Mouse (Mus musculus): Measurements from ENCODE around the gene Nrd1. TPM values are rescaled to one million over a fixed set of nuclear protein-coding genes. Genes with fewer than 3 reads are reported as not detected.

The Nrd1 gene
- total and polyA plus RNA-seq, 2 experiments from 2014 or later = 35.0 to 63.5 TPM

DNA sequence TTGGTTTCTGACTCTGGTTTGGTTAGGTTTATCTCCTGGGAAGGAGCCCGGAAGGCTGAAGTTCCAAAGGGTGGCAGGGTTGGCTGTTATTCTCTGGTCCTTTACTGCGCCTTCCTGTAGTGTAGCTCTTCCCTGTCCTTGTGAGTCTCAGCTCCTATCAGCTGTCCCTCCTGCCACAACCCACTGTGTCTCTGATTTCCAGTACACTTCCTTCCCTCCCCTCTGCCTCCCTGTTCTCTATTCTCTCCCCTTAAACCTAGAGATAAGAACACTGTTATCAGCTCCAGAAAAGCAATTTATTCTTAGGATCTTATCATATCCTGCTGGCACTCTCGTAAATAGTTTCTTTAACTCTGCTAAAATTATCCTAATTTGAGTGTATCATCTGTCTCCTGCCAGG is 30.9 kb upstream of the Nrd1 start:
- H3K4me3 ChIP-seq (ENCODE audit: low read depth, low read length) = no peak overlapping the region
- H3K27me3 ChIP-seq (ENCODE audit: control insufficient read depth, insufficient read depth, low read length) = no peaks in the 10 kb centered on the region
- no peak for DNase-seq (ENCODE audit: low spot score)
- ATAC-seq (ENCODE audit: insufficient read depth, low read depth) = no peak
- 14% methylated on average over 3 of the region's 3 CpGs for WGBS
- H3K36me3 ChIP-seq (replicated peaks; ENCODE audit: control insufficient read depth, insufficient read depth, low read length) = no peaks in the 10 kb centered on the region
- H3K4me2 ChIP-seq (ENCODE audit: low read depth, low read length) = no peak overlapping the region
- H3K4me1 ChIP-seq (ENCODE audit: control insufficient read depth, insufficient read depth) = peaks cover 5% of the 10 kb centered on the region; the same call in 1 of the 2 replicates
- no peak overlapping the region for H3K9ac ChIP-seq (replicated peaks; ENCODE audit: low read depth, low read length)
- no peak overlapping the region for H3K27ac ChIP-seq (ENCODE audit: low read depth)
- TF ChIP-seq CTCF (IDR thresholded peaks at IDR 0.05; ENCODE audit: low read depth) (no peak), EP300 (IDR thresholded peaks at IDR 0.05; ENCODE audit: low read depth) (no peak)
- no peaks in the 10 kb centered on the region for H3K9me3 ChIP-seq (replicated peaks; ENCODE audit: control insufficient read depth, low read length)

DNA sequence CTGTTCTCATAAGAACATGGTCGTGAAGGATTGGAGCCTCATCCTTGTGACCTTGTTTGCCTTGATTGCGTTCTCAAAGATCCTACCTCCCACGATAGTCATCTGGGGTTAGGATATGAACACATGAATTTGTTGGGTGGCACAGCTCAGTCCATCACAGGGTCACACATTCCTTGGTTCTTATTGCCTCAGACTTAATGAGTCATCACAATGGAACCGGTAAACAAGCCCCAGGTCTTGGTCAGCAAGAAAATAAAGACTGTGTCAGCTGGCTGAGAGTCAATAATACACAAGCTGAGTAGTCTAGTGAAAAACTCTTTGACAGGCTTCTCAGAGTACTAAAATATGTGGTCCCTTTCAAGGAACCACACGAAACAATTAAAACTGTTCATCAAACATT is 29.4 kb upstream of the Nrd1 start:
- no peak for ATAC-seq (ENCODE audit: insufficient read depth, low read depth)
- H3K27me3 ChIP-seq (ENCODE audit: control insufficient read depth, insufficient read depth, low read length) = no peaks in the 10 kb centered on the region
- peaks cover 5% of the 10 kb centered on the region; the same call in 1 of the 2 replicates for H3K4me1 ChIP-seq (ENCODE audit: control insufficient read depth, insufficient read depth)
- no peak for DNase-seq (ENCODE audit: low spot score)
- no peak overlapping the region for H3K4me3 ChIP-seq (ENCODE audit: low read depth, low read length)
- TF ChIP-seq CTCF (IDR thresholded peaks at IDR 0.05; ENCODE audit: low read depth) (no peak), EP300 (IDR thresholded peaks at IDR 0.05; ENCODE audit: low read depth) (no peak)
- no peaks in the 10 kb centered on the region for H3K9me3 ChIP-seq (replicated peaks; ENCODE audit: control insufficient read depth, low read length)
- H3K4me2 ChIP-seq (ENCODE audit: low read depth, low read length) = no peak overlapping the region
- WGBS = 67% methylated on average over 5 of the region's 5 CpGs
- H3K36me3 ChIP-seq (replicated peaks; ENCODE audit: control insufficient read depth, insufficient read depth, low read length) = no peaks in the 10 kb centered on the region
- no peak overlapping the region for H3K9ac ChIP-seq (replicated peaks; ENCODE audit: low read depth, low read length)
- H3K27ac ChIP-seq (ENCODE audit: low read depth) = no peak overlapping the region

DNA sequence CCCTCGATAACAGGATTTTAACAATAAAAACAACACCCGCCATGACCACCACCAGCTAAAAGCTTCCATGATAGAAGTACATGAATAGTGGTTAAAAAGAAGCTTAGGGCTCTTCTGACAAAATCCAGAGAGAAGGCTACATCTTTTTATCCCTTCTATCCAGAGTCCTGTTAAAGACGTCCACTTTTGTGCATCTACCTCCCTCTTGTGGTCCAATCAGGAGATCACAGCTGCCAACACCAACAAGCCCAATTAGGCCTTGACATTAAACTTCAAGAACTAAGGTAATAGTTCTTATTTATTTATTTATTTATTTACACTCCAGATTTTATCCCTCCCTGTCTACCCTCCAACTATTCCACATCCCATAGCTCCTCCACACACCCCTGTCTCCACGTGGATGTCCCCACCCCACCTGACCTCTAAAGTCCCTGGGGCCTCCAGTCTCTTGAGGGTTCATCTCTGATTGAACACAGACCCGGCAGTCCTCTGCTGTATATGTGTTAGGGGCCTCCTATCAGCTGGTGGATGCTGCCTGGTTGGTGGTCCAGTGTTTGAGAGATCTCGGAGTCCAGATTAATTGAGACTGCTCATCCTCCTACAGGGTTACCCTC is 23.9 kb upstream of the Nrd1 start:
- DNase-seq (ENCODE audit: low spot score) (peak; percentile 76), ATAC-seq (ENCODE audit: insufficient read depth, low read depth) (peak; percentile 39; the same call in 1 of the 2 replicates)
- Histone ChIP-seq H3K9ac (replicated peaks; ENCODE audit: low read depth, low read length) (no peak overlapping the region), H3K9me3 (replicated peaks; ENCODE audit: control insufficient read depth, low read length) (no peaks in the 10 kb centered on the region), H3K27me3 (ENCODE audit: control insufficient read depth, insufficient read depth, low read length) (no peaks in the 10 kb centered on the region), H3K4me2 (ENCODE audit: low read depth, low read length) (no peak overlapping the region), H3K36me3 (replicated peaks; ENCODE audit: control insufficient read depth, insufficient read depth, low read length) (no peaks in the 10 kb centered on the region), H3K4me3 (ENCODE audit: low read depth, low read length) (no peak overlapping the region), H3K4me1 (ENCODE audit: control insufficient read depth, insufficient read depth) (peaks cover 5% of the 10 kb centered on the region; the same call in 1 of the 2 replicates), H3K27ac (ENCODE audit: low read depth) (no peak overlapping the region)
- peak; percentile 92 for TF ChIP-seq CTCF (IDR thresholded peaks at IDR 0.05; ENCODE audit: low read depth)
- no peak for TF ChIP-seq EP300 (IDR thresholded peaks at IDR 0.05; ENCODE audit: low read depth)
- WGBS = 36% methylated on average over 6 of the region's 6 CpGs

DNA sequence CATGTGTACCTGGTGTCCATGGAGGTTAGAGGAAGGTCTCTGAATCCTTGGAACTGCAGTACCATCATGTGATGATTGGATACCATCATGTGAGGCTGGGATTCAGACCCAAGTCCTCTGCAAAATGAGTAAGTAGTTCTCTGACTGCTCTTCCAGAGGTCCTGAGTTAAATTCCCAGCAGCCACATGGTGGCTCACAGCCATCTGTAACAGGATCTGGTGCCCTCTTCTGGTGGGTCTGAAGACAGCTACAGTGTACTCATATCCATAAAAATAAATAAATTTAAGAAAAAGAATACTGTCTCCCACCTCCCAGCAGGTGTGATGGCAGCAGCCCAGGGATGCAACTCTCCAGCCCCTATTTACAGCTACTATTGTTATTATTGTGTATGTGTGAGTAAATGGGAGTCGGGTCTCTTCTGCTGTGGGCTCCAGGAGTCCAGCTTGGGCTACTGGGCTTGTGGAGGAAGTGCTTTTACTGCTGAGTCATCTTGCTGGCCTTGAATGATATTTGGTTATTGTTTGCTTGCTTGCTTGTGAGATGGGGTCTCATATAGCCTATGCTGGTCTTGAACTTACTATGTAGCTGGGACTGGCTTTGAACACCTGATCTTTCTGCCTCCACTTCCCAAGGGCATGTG is 13.5 kb upstream of the Nrd1 start:
- no peak for TF ChIP-seq EP300 (IDR thresholded peaks at IDR 0.05; ENCODE audit: low read depth)
- TF ChIP-seq CTCF (IDR thresholded peaks at IDR 0.05; ENCODE audit: low read depth) = no peak
- Histone ChIP-seq H3K27me3 (ENCODE audit: control insufficient read depth, insufficient read depth, low read length) (no peaks in the 10 kb centered on the region), H3K9ac (replicated peaks; ENCODE audit: low read depth, low read length) (no peak overlapping the region), H3K27ac (ENCODE audit: low read depth) (no peak overlapping the region), H3K9me3 (replicated peaks; ENCODE audit: control insufficient read depth, low read length) (no peaks in the 10 kb centered on the region), H3K4me3 (ENCODE audit: low read depth, low read length) (no peak overlapping the region), H3K4me1 (ENCODE audit: control insufficient read depth, insufficient read depth) (no peaks in the 10 kb centered on the region), H3K36me3 (replicated peaks; ENCODE audit: control insufficient read depth, insufficient read depth, low read length) (no peaks in the 10 kb centered on the region), H3K4me2 (ENCODE audit: low read depth, low read length) (no peak overlapping the region)
- no peak for ATAC-seq (ENCODE audit: insufficient read depth, low read depth)
- no peak for DNase-seq (ENCODE audit: low spot score)
- 68% methylated on average over 1 of the region's 1 CpGs for WGBS

DNA sequence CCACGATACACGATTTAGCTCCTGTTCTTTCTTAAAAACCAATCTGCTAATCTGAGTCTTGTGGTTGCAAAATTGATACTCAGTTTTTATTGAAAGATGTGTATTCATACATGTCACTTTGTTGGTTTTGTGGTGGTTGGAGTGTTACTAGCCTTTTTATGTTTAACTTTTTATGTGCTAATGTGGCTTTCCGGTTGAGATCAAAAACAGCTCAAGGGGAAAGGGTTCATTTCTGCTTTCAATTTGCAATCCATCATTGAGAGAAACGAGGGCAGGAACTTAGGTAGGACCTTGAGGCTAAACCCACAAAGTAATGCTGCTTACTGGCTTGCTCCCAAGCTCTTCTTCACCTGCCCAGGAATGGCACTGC is 13.0 kb upstream of the Nrd1 start:
- Histone ChIP-seq H3K9ac (replicated peaks; ENCODE audit: low read depth, low read length) (no peak overlapping the region), H3K9me3 (replicated peaks; ENCODE audit: control insufficient read depth, low read length) (no peaks in the 10 kb centered on the region), H3K27me3 (ENCODE audit: control insufficient read depth, insufficient read depth, low read length) (no peaks in the 10 kb centered on the region), H3K27ac (ENCODE audit: low read depth) (no peak overlapping the region), H3K4me2 (ENCODE audit: low read depth, low read length) (no peak overlapping the region), H3K4me1 (ENCODE audit: control insufficient read depth, insufficient read depth) (no peaks in the 10 kb centered on the region), H3K4me3 (ENCODE audit: low read depth, low read length) (no peak overlapping the region), H3K36me3 (replicated peaks; ENCODE audit: control insufficient read depth, insufficient read depth, low read length) (no peaks in the 10 kb centered on the region)
- 77% methylated on average over 4 of the region's 4 CpGs for WGBS
- TF ChIP-seq CTCF (IDR thresholded peaks at IDR 0.05; ENCODE audit: low read depth) (no peak), EP300 (IDR thresholded peaks at IDR 0.05; ENCODE audit: low read depth) (no peak)
- ATAC-seq (ENCODE audit: insufficient read depth, low read depth) (no peak), DNase-seq (ENCODE audit: low spot score) (no peak)

DNA sequence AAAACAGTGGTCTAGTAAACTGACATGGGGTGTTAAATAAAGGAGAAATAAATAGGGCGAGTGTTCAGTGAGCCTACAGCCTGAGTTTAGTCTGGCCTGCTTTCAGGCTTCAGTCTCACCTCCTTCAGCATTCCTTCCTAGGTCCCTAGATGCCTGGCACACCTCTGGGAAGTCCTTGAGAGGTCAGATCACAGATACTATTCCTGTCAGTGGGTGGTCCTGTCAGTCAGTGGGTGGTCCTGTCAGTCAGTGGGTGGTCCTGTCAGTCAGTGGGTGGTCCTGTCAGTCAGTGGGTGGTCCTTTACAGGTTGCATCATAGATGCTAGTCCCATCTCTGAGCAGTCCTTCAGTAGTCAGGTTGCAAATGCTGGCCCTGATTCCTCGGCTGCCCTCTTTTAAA is 11.0 kb upstream of the Nrd1 start:
- TF ChIP-seq EP300 (IDR thresholded peaks at IDR 0.05; ENCODE audit: low read depth) (no peak), CTCF (IDR thresholded peaks at IDR 0.05; ENCODE audit: low read depth) (no peak)
- Histone ChIP-seq H3K9me3 (replicated peaks; ENCODE audit: control insufficient read depth, low read length) (no peaks in the 10 kb centered on the region), H3K27me3 (ENCODE audit: control insufficient read depth, insufficient read depth, low read length) (no peaks in the 10 kb centered on the region), H3K4me3 (ENCODE audit: low read depth, low read length) (no peak overlapping the region), H3K9ac (replicated peaks; ENCODE audit: low read depth, low read length) (no peak overlapping the region), H3K4me1 (ENCODE audit: control insufficient read depth, insufficient read depth) (no peaks in the 10 kb centered on the region), H3K27ac (ENCODE audit: low read depth) (no peak overlapping the region), H3K36me3 (replicated peaks; ENCODE audit: control insufficient read depth, insufficient read depth, low read length) (no peaks in the 10 kb centered on the region), H3K4me2 (ENCODE audit: low read depth, low read length) (no peak overlapping the region)
- WGBS = 66% methylated on average over 2 of the region's 2 CpGs
- DNase-seq (ENCODE audit: low spot score) (no peak), ATAC-seq (ENCODE audit: insufficient read depth, low read depth) (no peak)

All from heart, postnatal 0 days (tissue).